Mouse (Mus musculus): ENCODE data around the gene Prex1. TPM values are rescaled to one million over a fixed set of nuclear protein-coding genes. Genes with fewer than 3 reads are reported as not detected.
A peak's percentile ranks its signal among the peaks of the same experiment; 100 is the strongest.
"Not testable (repeated sequence)": the region's sequence is repeated elsewhere in the genome, so short reads cannot be mapped to it uniquely, and the experiment has no call there.

The Prex1 gene
- total RNA-seq (2014; rRNA removed; ENCODE audit: low replicate concordance) (6.2 and 12.2 TPM in 2 replicates), polyA plus RNA-seq (2015; fragmentation: Nextera tagmentation; extraction: Ambion mirVana) (3.7 and 4.0 TPM in 2 replicates)

DNA sequence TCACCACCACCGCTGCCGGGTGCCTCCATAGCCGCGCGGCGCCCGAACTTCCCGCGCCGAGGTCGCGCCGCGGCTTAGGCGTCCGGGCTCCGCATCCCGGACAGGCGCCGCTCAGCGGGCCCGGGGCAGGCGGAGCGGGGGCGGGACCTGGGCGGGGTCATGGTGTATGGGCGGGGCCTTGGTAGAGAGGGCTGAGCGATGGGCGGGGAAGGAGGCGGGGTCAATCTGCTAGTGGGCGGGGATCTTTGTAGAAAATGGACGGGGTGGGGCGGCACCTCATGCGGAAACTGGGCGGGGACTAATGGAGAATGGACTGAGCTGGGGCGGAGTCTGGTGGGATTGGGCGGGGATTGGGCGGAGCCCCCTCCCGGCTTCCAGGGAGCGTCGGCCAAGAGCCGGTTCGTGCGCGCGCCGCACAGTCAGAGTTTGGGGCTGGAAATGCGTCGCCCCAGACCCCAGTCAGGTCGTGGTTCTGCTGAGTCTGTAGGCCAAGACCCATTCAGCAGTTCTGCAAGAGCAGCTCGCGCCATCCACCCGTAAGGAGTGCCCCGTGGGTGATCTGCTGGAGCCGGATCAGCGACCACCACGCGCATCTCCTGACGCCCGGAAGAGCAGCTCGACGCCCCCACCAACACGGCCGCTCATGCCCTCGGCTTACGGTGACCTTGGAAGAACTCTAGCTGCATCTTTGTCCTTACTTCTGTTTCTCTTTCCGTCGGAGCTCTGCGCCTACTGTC lies at the start of gene Prex1:
TSS of gene Prex1 (minus strand) at position 143 of the 737 bp plus-strand sequence.
- peak; percentile 96 for ATAC-seq (ENCODE audit: insufficient read depth, low read depth)

DNA sequence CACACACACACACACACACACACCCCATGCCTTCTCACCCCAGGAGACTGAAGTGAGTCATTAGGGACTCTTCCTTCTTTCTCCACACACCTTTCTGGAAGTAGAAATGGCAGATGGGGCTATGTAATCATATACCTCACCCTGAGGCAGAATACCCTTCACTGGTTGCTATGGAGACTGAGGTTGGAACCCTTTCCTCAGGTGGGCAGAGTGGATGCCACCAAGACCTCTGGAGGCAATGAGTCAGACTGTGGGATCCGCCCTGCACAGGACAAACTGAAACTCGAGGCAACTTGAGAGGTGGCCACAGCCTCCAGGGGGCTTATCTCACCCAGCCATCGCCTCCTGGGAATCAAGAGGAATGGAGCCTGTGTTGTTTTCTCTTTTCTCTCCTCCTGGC lies 44.3 kb upstream of the Prex1 start:
- H3K9ac ChIP-seq (replicated peaks; ENCODE audit: low read depth, low read length): no peak overlapping the region
- no peaks in the 10 kb centered on the region for H3K36me3 ChIP-seq (replicated peaks; ENCODE audit: control insufficient read depth, insufficient read depth, low read length)
- DNase-seq (ENCODE audit: low spot score) (no peak), ATAC-seq (ENCODE audit: insufficient read depth, low read depth) (no peak)
- TF ChIP-seq EP300 (IDR thresholded peaks at IDR 0.05; ENCODE audit: low read depth) (no peak), CTCF (IDR thresholded peaks at IDR 0.05; ENCODE audit: low read depth) (no peak)
- 0 out of 2 replicates have a peak, but pooled peaks cover 4% of the 10 kb centered on the region for H3K27me3 ChIP-seq (ENCODE audit: control insufficient read depth, insufficient read depth, low read length)
- no peak overlapping the region for H3K27ac ChIP-seq (ENCODE audit: low read depth)
- 16% methylated on average over 3 of the region's 3 CpGs for WGBS
- no peaks in the 10 kb centered on the region for H3K4me1 ChIP-seq (ENCODE audit: control insufficient read depth, insufficient read depth)
- H3K4me3 ChIP-seq (ENCODE audit: low read depth, low read length): no peak overlapping the region
- H3K9me3 ChIP-seq (replicated peaks; ENCODE audit: control insufficient read depth, low read length): no peaks in the 10 kb centered on the region
- no peak overlapping the region for H3K4me2 ChIP-seq (ENCODE audit: low read depth, low read length)

More for the DNA sequence above, at the start of gene Prex1:
- no peak for TF ChIP-seq CTCF (IDR thresholded peaks at IDR 0.05; ENCODE audit: low read depth)
- TF ChIP-seq EP300 (IDR thresholded peaks at IDR 0.05; ENCODE audit: low read depth): no peak
- peak; percentile 98 for DNase-seq (ENCODE audit: low spot score)
- peak within 1 kb of the TSS; percentile 67 for H3K27ac ChIP-seq (ENCODE audit: low read depth)
- under 1% methylated on average over 37 of the region's 69 CpGs for WGBS
- H3K4me1 ChIP-seq (ENCODE audit: control insufficient read depth, insufficient read depth): 0 out of 2 replicates have a peak, but pooled peaks cover 3% of the 10 kb centered on the region
- H3K9ac ChIP-seq (replicated peaks; ENCODE audit: low read depth, low read length): peak within 1 kb of the TSS; percentile 50
- peak within 1 kb of the TSS; percentile 61 for H3K4me3 ChIP-seq (ENCODE audit: low read depth, low read length)
- no peaks in the 10 kb centered on the region for H3K27me3 ChIP-seq (ENCODE audit: control insufficient read depth, insufficient read depth, low read length)
- no peaks in the 10 kb centered on the region for H3K36me3 ChIP-seq (replicated peaks; ENCODE audit: control insufficient read depth, insufficient read depth, low read length)
- no peaks in the 10 kb centered on the region for H3K9me3 ChIP-seq (replicated peaks; ENCODE audit: control insufficient read depth, low read length)
- peak within 1 kb of the TSS; percentile 96 for H3K4me2 ChIP-seq (ENCODE audit: low read depth, low read length)

DNA sequence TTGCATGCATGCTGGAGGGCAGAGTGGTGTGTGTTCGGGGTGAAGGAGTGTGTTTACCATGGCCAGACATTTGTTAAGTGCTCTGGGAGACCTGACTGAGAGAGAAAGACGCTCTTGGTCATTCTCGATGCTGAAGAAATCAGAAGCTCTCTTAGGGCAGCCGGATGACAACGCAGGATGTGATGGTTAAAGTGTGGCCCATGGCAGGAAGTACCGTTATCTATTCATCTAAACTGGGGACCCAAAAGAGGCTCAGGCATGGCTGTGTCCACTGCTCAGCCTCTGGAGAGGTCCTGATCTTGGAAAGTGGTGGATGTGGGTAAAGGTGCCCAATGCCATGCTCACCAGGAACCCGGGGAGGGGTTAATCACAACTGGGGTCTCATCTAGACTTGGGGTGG lies 41.1 kb upstream of the Prex1 start:
- no peaks in the 10 kb centered on the region for H3K36me3 ChIP-seq (replicated peaks; ENCODE audit: control insufficient read depth, insufficient read depth, low read length)
- no peaks in the 10 kb centered on the region for H3K4me1 ChIP-seq (ENCODE audit: control insufficient read depth, insufficient read depth)
- H3K27ac ChIP-seq (ENCODE audit: low read depth): no peak overlapping the region
- no peak for ATAC-seq (ENCODE audit: insufficient read depth, low read depth)
- H3K27me3 ChIP-seq (ENCODE audit: control insufficient read depth, insufficient read depth, low read length): 0 out of 2 replicates have a peak, but pooled peaks cover 4% of the 10 kb centered on the region
- H3K9ac ChIP-seq (replicated peaks; ENCODE audit: low read depth, low read length): no peak overlapping the region
- no peak overlapping the region for H3K4me3 ChIP-seq (ENCODE audit: low read depth, low read length)
- WGBS: 77% methylated on average over 7 of the region's 7 CpGs
- DNase-seq (ENCODE audit: low spot score): no peak
- no peak for TF ChIP-seq CTCF (IDR thresholded peaks at IDR 0.05; ENCODE audit: low read depth)
- TF ChIP-seq EP300 (IDR thresholded peaks at IDR 0.05; ENCODE audit: low read depth): no peak
- no peaks in the 10 kb centered on the region for H3K9me3 ChIP-seq (replicated peaks; ENCODE audit: control insufficient read depth, low read length)
- no peak overlapping the region for H3K4me2 ChIP-seq (ENCODE audit: low read depth, low read length)

DNA sequence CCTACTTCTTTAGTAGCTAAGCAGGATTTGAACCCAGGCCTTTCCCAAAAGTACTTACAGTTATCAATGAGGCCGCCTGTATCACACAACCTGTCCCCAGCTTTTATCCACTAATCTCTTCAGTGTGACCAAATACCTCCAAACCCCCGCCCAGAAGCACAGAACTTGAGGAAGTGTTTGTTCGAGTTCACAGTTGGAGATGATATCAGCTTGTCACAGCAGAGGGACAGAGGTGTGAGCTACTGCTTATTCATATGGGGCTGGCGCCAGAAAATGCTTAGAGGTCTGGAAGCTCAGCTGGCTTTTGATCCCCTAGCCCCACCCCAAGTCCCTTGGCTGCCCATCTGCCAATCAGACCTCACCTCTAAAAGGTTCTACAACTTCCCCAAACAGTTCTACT lies 40.6 kb upstream of the Prex1 start:
- H3K27me3 ChIP-seq (ENCODE audit: control insufficient read depth, insufficient read depth, low read length): 0 out of 2 replicates have a peak, but pooled peaks cover 4% of the 10 kb centered on the region
- no peaks in the 10 kb centered on the region for H3K9me3 ChIP-seq (replicated peaks; ENCODE audit: control insufficient read depth, low read length)
- DNase-seq (ENCODE audit: low spot score): no peak
- no peak overlapping the region for H3K27ac ChIP-seq (ENCODE audit: low read depth)
- 45% methylated on average over 4 of the region's 4 CpGs for WGBS
- H3K4me1 ChIP-seq (ENCODE audit: control insufficient read depth, insufficient read depth): no peaks in the 10 kb centered on the region
- no peak overlapping the region for H3K4me2 ChIP-seq (ENCODE audit: low read depth, low read length)
- TF ChIP-seq CTCF (IDR thresholded peaks at IDR 0.05; ENCODE audit: low read depth) (no peak), EP300 (IDR thresholded peaks at IDR 0.05; ENCODE audit: low read depth) (no peak)
- no peaks in the 10 kb centered on the region for H3K36me3 ChIP-seq (replicated peaks; ENCODE audit: control insufficient read depth, insufficient read depth, low read length)
- no peak overlapping the region for H3K4me3 ChIP-seq (ENCODE audit: low read depth, low read length)
- no peak for ATAC-seq (ENCODE audit: insufficient read depth, low read depth)
- H3K9ac ChIP-seq (replicated peaks; ENCODE audit: low read depth, low read length): no peak overlapping the region

DNA sequence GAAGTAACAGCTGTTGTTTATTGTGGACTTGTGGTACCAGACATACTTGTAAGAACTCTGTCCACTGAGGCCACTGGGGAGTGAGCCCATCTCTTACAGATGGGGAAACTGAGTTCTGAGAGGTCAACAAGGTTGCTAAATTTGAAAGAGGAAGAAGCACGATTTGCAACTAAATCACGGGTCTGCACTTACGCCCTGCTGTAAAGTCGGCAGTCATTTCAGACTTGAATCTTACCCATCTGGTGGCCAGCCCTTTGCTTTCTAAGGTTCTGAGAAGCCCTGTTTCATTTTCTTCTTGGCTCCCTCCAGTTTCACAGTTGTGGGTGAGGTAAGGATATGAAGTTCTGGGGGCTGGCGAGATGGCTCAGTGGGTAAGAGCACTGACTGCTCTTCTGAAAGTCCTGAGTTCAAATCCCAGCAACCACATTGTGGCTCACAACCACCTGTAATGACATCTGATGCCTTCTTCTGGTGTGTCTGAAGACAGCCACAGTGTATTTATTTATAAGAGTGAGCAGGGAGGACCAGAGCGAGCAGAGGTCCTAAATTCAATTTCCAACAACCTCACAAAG lies 37.1 kb upstream of the Prex1 start:
- WGBS: 88% methylated on average over 6 of the region's 6 CpGs
- TF ChIP-seq CTCF (IDR thresholded peaks at IDR 0.05; ENCODE audit: low read depth) (no peak), EP300 (IDR thresholded peaks at IDR 0.05; ENCODE audit: low read depth) (no peak)
- H3K9ac ChIP-seq (replicated peaks; ENCODE audit: low read depth, low read length): no peak overlapping the region
- no peak overlapping the region for H3K4me2 ChIP-seq (ENCODE audit: low read depth, low read length)
- H3K9me3 ChIP-seq (replicated peaks; ENCODE audit: control insufficient read depth, low read length): no peaks in the 10 kb centered on the region
- H3K36me3 ChIP-seq (replicated peaks; ENCODE audit: control insufficient read depth, insufficient read depth, low read length): no peaks in the 10 kb centered on the region
- H3K4me1 ChIP-seq (ENCODE audit: control insufficient read depth, insufficient read depth): no peaks in the 10 kb centered on the region
- H3K4me3 ChIP-seq (ENCODE audit: low read depth, low read length): no peak overlapping the region
- DNase-seq (ENCODE audit: low spot score): no peak
- H3K27me3 ChIP-seq (ENCODE audit: control insufficient read depth, insufficient read depth, low read length): no peaks in the 10 kb centered on the region
- no peak overlapping the region for H3K27ac ChIP-seq (ENCODE audit: low read depth)
- ATAC-seq (ENCODE audit: insufficient read depth, low read depth): no peak

DNA sequence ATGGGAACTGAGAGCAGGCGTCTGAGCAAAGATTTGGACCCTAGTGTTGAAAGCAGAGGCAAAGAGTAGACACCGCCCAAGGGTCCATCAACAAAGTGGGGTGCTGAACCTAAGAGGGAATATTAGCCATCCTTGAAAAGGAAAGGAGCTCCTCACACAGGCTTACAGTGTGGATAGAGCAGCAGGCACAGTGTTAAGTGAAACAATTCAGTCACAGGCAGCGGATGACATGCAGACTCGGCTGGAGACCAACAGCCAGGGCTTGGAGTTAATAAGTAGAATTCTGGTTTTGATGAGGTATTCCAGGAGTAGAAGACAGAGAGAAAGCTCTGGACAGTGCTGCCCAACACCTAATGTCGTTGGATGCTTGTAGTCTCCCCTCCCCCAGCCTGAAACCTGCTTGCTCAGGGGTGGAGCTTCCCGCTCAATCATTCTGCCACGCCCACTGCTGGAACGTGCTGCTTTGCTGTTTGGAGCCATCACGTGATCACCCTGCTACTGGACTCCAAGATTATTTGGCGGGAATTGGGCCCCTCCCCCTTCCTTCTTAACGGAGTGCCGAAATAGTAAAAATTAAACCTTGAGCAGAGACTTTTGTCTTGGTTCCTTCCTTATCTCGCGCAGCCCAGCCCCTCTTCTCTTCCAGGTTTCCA lies 32.8 kb upstream of the Prex1 start:
- not testable (repeated sequence) for H3K27ac ChIP-seq (ENCODE audit: low read depth); ATAC-seq (ENCODE audit: insufficient read depth, low read depth); DNase-seq (ENCODE audit: low spot score); H3K4me2 ChIP-seq (ENCODE audit: low read depth, low read length); H3K9me3 ChIP-seq (replicated peaks; ENCODE audit: control insufficient read depth, low read length); H3K27me3 ChIP-seq (ENCODE audit: control insufficient read depth, insufficient read depth, low read length); H3K9ac ChIP-seq (replicated peaks; ENCODE audit: low read depth, low read length); H3K4me1 ChIP-seq (ENCODE audit: control insufficient read depth, insufficient read depth); H3K4me3 ChIP-seq (ENCODE audit: low read depth, low read length); H3K36me3 ChIP-seq (replicated peaks; ENCODE audit: control insufficient read depth, insufficient read depth, low read length)
- 42% methylated on average over 14 of the region's 14 CpGs for WGBS
